Mouse (Mus musculus) mesoderm, embryonic 11.5 days (tissue): ENCODE data around the gene Myadml2.
"Not testable (repeated sequence)": the region's sequence is repeated elsewhere in the genome, so short reads cannot be mapped to it uniquely, and the experiment has no call there.

Experiments
- DNase-seq: peaks from one replicate; pipeline ENCODE4 v3.0.0-alpha.2; 2012; ENCODE audit warnings: low read depth, low spot score

Gene Myadml2

GRCm38 (mm10) chr11:120648001-120648476 lies at the start of gene Myadml2:
Gene Myadml2, minus strand, starts transcription at chr11:120648158.
- no peak for DNase-seq

- DNase-seq: no peak
Observed at GRCm38 (mm10) chr11:120697741-120698140, 49.8 kb upstream of the Myadml2 start.

GRCm38 (mm10) chr11:120696568-120696967 lies 48.6 kb upstream of the Myadml2 start:
- no peak for DNase-seq

GRCm38 (mm10) chr11:120695641-120696040 lies 47.7 kb upstream of the Myadml2 start:
- DNase-seq: peak; percentile 77

GRCm38 (mm10) chr11:120695184-120695583 lies 47.2 kb upstream of the Myadml2 start:
- DNase-seq: peak; percentile 74

- DNase-seq: no peak
Observed at GRCm38 (mm10) chr11:120693461-120693860, 45.5 kb upstream of the Myadml2 start.

GRCm38 (mm10) chr11:120692471-120693011 lies 44.6 kb upstream of the Myadml2 start:
- no peak for DNase-seq

GRCm38 (mm10) chr11:120689365-120689764 lies 41.4 kb upstream of the Myadml2 start:
- no peak for DNase-seq

GRCm38 (mm10) chr11:120686650-120687272 lies 38.8 kb upstream of the Myadml2 start:
- no peak for DNase-seq

- no peak for DNase-seq
Observed at GRCm38 (mm10) chr11:120684660-120685059, 36.7 kb upstream of the Myadml2 start.

- DNase-seq: no peak
Observed at GRCm38 (mm10) chr11:120684086-120684485, 36.1 kb upstream of the Myadml2 start.

GRCm38 (mm10) chr11:120683536-120683935 lies 35.6 kb upstream of the Myadml2 start:
- DNase-seq: no peak

- no peak for DNase-seq
Observed at GRCm38 (mm10) chr11:120682683-120683082, 34.7 kb upstream of the Myadml2 start.

GRCm38 (mm10) chr11:120679909-120680308 lies 32.0 kb upstream of the Myadml2 start:
- DNase-seq: no peak

- DNase-seq: no peak
Observed at GRCm38 (mm10) chr11:120676951-120677350, 29.0 kb upstream of the Myadml2 start.

GRCm38 (mm10) chr11:120675875-120676274 lies 27.9 kb upstream of the Myadml2 start:
- DNase-seq: not testable (repeated sequence)

GRCm38 (mm10) chr11:120673594-120674122 lies 25.7 kb upstream of the Myadml2 start:
- no peak for DNase-seq

GRCm38 (mm10) chr11:120672687-120673593 lies 25.0 kb upstream of the Myadml2 start, which contains the start of gene Aspscr1:
Gene Aspscr1, plus strand, starts transcription at chr11:120672973.
- peak; percentile 95 for DNase-seq

GRCm38 (mm10) chr11:120666617-120667016 lies 18.7 kb upstream of the Myadml2 start:
- DNase-seq: no peak

- no peak for DNase-seq
Observed at GRCm38 (mm10) chr11:120665406-120665805, 17.4 kb upstream of the Myadml2 start.

GRCm38 (mm10) chr11:120663714-120664113 lies 15.8 kb upstream of the Myadml2 start:
- no peak for DNase-seq

GRCm38 (mm10) chr11:120662759-120663158 lies 14.8 kb upstream of the Myadml2 start:
- DNase-seq: no peak
